Mouse (Mus musculus): ENCODE results near the gene Ptprn2. TPM values are rescaled to one million over a fixed set of nuclear protein-coding genes. Genes with fewer than 3 reads are reported as not detected.

Ptprn2 gene
- polyA plus RNA-seq, 1 experiment from 2014 or later: 0.18 TPM

DNA sequence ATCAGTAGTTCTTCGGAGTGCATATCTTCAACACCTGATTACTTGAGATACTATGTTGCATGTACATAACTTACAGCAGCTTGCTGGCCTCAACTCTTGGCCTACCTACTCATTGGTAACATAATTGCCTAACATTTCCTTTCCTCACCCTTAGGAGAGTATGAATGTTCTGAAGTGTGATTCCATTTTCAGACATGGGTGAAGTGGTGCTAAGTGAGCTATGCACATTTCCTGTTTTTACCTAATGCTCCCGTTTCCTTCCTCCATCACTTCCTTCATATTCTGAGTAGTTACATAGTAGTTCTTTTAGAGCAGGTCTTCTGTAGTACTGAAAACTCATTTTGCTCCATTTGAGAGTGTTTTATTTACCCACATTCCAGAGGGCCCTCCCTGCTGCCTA, 334.3 kb downstream of the Ptprn2 start:
- 81% methylated on average over 2 of the region's 2 CpGs for WGBS
- H3K9me3 ChIP-seq (replicated peaks): no peaks in the 10 kb centered on the region
- no peaks in the 10 kb centered on the region for H3K27me3 ChIP-seq
- no peak overlapping the region for H3K27ac ChIP-seq
- no peak overlapping the region for H3K4me3 ChIP-seq (replicated peaks)
- H3K4me2 ChIP-seq: no peak overlapping the region
- no peaks in the 10 kb centered on the region for H3K4me1 ChIP-seq
- no peaks in the 10 kb centered on the region for H3K36me3 ChIP-seq
- H3K9ac ChIP-seq: no peak overlapping the region
- ATAC-seq (replicated peaks; ENCODE audit: low FRiP score): no peak

DNA sequence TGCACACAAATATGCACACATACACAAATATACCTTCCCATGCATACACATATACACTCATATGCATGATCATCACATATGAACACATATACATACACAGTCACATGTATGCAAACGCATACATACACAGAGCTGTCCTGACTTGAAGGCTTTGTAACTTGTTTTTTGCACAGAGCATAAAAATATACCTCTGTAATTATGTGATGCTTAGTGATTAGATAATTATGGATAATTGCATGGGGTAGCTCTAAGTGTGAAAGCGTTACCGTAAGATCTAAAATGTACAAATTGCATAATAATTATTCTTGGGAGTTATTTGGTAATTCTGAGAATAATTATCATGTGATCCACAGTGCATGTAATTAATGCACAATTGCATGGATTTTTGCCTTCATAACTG, 337.8 kb downstream of the Ptprn2 start:
- 95% methylated on average over 3 of the region's 3 CpGs for WGBS
- Histone ChIP-seq H3K36me3 (no peaks in the 10 kb centered on the region), H3K9me3 (replicated peaks) (no peaks in the 10 kb centered on the region), H3K27ac (no peak overlapping the region), H3K4me2 (no peak overlapping the region), H3K4me3 (replicated peaks) (no peak overlapping the region), H3K4me1 (no peaks in the 10 kb centered on the region), H3K9ac (no peak overlapping the region), H3K27me3 (no peaks in the 10 kb centered on the region)
- ATAC-seq (replicated peaks; ENCODE audit: low FRiP score): no peak

DNA sequence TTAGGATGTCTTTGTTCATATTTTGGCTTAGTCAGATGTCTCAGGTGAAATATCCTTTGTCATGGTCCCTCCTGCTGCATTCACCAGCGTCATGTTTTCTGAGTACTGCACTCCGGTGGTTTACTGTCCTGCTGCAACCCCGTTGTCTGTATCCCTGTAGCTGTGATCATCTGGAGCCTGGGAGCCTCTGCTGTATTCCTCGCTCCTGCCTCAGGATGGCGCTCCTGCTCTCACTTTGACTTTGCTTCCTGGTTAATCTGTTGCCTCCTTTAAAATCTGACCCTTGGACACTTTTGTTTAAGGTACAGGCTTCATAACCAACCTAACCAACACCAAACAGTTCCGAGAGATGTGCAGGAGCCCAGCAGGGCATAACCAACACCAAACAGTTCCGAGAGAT, 342.2 kb downstream of the Ptprn2 start:
- H3K27me3 ChIP-seq: no peaks in the 10 kb centered on the region
- H3K4me2 ChIP-seq: no peak overlapping the region
- no peaks in the 10 kb centered on the region for H3K9me3 ChIP-seq (replicated peaks)
- no peaks in the 10 kb centered on the region for H3K36me3 ChIP-seq
- H3K4me3 ChIP-seq (replicated peaks): no peak overlapping the region
- no peak overlapping the region for H3K9ac ChIP-seq
- no peaks in the 10 kb centered on the region for H3K4me1 ChIP-seq
- no peak overlapping the region for H3K27ac ChIP-seq
- 50% methylated on average over 7 of the region's 7 CpGs for WGBS
- no peak for ATAC-seq (replicated peaks; ENCODE audit: low FRiP score)

DNA sequence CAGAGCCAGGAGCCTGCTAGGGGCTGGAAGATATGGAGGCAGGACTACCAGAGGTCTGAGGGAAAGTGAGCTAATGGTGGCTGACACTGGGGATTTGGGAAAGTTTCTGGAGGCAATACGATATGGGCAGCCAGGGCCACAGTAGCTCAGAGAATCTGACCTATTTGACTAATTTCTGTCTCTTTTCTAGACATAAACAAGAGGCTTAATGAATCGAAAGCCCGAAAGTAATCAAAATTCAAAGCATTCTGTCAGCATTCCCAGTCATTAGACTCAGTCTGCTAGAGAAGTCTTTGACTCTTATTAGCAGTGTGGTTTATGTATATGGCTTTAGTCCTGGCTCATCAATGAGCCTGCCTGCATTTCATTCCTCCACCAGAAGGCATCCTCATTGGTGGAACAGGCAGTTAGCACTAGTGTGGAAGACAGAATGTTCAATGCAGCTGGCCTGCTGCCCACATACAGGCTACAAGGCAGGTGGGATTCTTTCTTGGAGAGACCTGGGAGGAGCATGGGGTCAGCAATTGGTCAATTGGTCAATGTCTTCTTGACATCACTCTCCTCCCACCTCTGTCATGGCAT, 353.2 kb downstream of the Ptprn2 start:
- no peak for ATAC-seq (replicated peaks; ENCODE audit: low FRiP score)
- 82% methylated on average over 3 of the region's 3 CpGs for WGBS
- H3K27me3 ChIP-seq: no peaks in the 10 kb centered on the region
- no peaks in the 10 kb centered on the region for H3K4me1 ChIP-seq
- no peak overlapping the region for H3K27ac ChIP-seq
- no peak overlapping the region for H3K4me2 ChIP-seq
- no peak overlapping the region for H3K4me3 ChIP-seq (replicated peaks)
- H3K9me3 ChIP-seq (replicated peaks): no peaks in the 10 kb centered on the region
- H3K9ac ChIP-seq: no peak overlapping the region
- no peaks in the 10 kb centered on the region for H3K36me3 ChIP-seq

DNA sequence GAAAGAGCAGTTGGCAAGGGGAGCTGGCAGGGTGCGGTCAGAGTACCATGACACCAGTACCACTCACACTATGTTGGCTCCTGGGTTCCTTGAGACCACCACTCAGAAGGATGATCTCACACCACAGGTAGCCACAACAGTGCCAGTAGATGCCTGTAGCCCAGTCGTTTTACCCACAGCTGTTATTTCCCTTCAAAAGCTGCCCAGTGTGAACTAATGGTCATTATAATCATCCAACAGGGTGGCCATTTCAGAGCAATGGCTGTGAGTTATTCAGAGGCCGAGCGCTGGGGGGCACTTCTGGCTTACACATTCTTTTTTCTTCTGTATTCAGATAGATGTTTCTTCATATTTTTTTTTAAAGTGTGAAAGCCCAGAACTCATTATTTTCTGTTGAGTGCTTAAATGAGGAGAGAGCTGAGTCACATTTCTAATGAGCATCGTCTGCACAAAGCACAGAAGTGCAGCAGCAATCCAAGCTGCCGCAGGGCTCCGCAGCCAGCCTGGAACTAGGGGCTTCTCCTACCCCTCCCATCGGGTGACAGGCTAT, 357.3 kb downstream of the Ptprn2 start:
- Histone ChIP-seq H3K4me1 (no peaks in the 10 kb centered on the region), H3K9ac (no peak overlapping the region), H3K4me3 (replicated peaks) (no peak overlapping the region), H3K4me2 (no peak overlapping the region), H3K9me3 (replicated peaks) (no peaks in the 10 kb centered on the region), H3K36me3 (no peaks in the 10 kb centered on the region), H3K27ac (no peak overlapping the region), H3K27me3 (no peaks in the 10 kb centered on the region)
- ATAC-seq (replicated peaks; ENCODE audit: low FRiP score): no peak
- WGBS: 72% methylated on average over 8 of the region's 8 CpGs

DNA sequence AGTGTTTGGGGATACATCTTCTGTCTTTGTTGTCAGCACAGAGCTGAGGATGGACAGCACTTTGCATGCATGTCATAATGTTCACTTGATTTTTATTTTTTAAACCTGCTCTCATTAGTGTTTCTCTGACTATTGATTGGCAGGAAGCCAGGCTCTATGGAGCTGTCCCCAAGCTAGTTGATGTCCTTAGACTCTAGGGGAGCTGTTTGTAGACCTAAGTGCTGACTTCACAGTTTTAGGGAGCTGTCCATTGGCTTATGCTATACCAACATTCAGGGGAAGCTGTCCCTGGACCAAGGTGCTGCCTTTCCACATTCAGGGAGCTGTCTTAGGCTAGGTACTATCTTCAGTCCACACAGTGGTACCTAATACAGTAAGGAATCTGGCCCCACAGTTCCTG, 360.7 kb downstream of the Ptprn2 start:
- no peak overlapping the region for H3K4me2 ChIP-seq
- no peaks in the 10 kb centered on the region for H3K9me3 ChIP-seq (replicated peaks)
- H3K9ac ChIP-seq: no peak overlapping the region
- H3K27me3 ChIP-seq: no peaks in the 10 kb centered on the region
- H3K4me3 ChIP-seq (replicated peaks): no peak overlapping the region
- H3K4me1 ChIP-seq: no peaks in the 10 kb centered on the region
- no peak for ATAC-seq (replicated peaks; ENCODE audit: low FRiP score)
- H3K27ac ChIP-seq: no peak overlapping the region
- H3K36me3 ChIP-seq: no peaks in the 10 kb centered on the region

DNA sequence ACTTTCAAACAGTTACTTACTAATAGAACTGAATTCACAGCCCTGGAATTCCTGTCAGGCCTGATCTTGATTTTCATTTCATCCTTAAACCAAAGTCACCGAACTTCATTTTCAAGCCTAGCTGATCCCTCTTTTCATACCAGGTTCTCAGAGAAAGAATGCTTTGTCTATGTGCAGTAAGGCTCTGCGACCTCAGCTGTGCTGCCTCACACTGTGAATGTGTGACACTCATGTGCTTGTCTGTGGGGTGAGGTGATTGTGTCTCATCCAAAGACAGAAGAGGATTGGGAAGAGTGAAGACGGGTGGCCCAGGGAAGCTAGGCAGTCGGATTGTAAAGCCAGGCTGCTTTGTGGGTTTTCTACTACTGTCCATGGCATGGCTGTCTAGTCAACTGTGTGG, 361.5 kb downstream of the Ptprn2 start:
- H3K9me3 ChIP-seq (replicated peaks): no peaks in the 10 kb centered on the region
- 89% methylated on average over 4 of the region's 4 CpGs for WGBS
- H3K4me3 ChIP-seq (replicated peaks): no peak overlapping the region
- H3K9ac ChIP-seq: no peak overlapping the region
- H3K36me3 ChIP-seq: no peaks in the 10 kb centered on the region
- H3K27me3 ChIP-seq: no peaks in the 10 kb centered on the region
- no peak for ATAC-seq (replicated peaks; ENCODE audit: low FRiP score)
- no peak overlapping the region for H3K4me2 ChIP-seq
- no peak overlapping the region for H3K27ac ChIP-seq
- H3K4me1 ChIP-seq: no peaks in the 10 kb centered on the region

DNA sequence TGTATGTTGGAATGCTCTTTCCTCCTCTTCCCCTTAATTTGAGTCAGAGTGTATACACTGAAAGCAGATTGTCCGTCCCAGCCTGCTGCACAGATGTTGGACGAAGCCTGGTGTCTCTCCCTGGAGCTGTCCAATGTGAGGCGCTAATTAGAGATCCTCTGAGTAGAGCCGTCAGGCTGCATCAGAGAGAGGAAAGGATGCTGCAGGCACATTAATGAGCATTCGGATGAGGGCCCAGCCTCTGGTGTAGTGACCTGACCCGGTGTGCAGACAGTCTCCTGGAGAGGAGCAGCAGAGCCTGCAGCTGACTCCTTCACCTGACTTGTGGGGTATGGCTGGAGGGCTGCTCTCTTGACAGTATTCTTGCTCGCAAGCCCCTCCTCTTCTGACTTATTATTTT, 370.8 kb downstream of the Ptprn2 start:
- no peak for ATAC-seq (replicated peaks; ENCODE audit: low FRiP score)
- no peak overlapping the region for H3K9ac ChIP-seq
- H3K27ac ChIP-seq: no peak overlapping the region
- no peak overlapping the region for H3K4me3 ChIP-seq (replicated peaks)
- no peaks in the 10 kb centered on the region for H3K36me3 ChIP-seq
- H3K27me3 ChIP-seq: no peaks in the 10 kb centered on the region
- WGBS: 62% methylated on average over 7 of the region's 7 CpGs
- no peak overlapping the region for H3K4me2 ChIP-seq
- H3K4me1 ChIP-seq: no peaks in the 10 kb centered on the region
- no peaks in the 10 kb centered on the region for H3K9me3 ChIP-seq (replicated peaks)

DNA sequence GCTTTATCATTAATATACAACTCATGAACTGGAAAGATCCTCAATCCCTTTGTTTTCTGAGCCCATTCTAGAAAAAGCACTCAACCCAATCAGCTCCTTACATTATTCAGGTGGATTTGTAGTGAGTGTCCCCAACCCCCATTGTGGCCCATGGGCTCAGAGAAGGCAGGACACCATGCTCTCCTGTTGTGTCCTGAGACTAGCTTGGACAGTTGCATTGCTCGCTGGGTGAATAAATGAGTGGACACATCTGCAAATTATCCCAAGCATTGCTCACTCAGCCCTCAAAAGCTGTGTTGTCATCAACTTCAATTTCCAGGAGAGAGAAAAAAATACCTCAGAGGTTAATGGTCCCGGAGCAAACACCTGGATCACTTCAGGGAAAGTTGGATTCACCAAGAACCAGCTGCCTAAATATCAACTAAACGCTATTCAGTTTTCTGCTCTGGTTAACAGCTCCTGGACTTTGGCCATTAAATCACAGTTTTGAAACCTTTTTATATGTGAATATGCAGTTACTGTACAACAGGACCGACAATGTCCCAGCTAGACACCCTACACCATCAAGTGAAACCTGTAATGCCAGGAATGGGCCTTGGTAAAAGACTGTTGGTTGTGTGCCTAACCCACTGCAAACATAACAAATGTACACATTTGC, 376.0 kb downstream of the Ptprn2 start:
- WGBS: 66% methylated on average over 4 of the region's 4 CpGs
- Histone ChIP-seq H3K4me2 (no peak overlapping the region), H3K27me3 (no peaks in the 10 kb centered on the region), H3K4me1 (no peaks in the 10 kb centered on the region), H3K9ac (no peak overlapping the region), H3K9me3 (replicated peaks) (no peaks in the 10 kb centered on the region), H3K27ac (peak overlapping the region; percentile 72), H3K4me3 (replicated peaks) (no peak overlapping the region), H3K36me3 (no peaks in the 10 kb centered on the region)
- ATAC-seq (replicated peaks; ENCODE audit: low FRiP score): peak; percentile 81

DNA sequence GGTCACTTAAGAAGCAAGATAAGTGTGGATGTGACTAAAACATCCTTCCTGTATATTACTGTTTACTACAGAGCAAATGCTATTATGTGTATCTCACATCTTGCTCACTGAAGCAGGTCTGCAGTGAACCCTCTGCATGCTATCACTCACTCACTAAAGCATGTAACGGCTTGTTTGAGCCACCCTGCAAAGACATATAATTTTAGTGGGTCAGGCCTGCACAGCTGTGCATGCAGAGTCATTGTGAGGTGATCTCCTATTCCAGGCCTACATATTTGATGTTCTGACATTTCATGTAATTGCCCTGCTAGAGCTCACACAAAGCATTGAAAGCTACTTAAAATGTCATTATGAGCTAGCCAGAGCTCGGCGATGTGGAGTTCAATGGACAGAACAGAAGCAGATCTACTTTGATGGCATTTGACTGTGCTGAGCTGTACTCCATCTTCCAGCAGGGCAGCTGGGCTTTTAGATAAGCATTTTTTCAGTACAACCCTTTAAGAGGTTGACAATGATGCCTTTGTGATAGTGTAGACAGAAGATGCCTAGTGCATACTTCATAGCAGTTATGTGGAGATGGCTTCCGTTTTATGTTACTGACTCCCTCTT, 377.9 kb downstream of the Ptprn2 start:
- 81% methylated on average over 4 of the region's 4 CpGs for WGBS
- Histone ChIP-seq H3K27me3 (no peaks in the 10 kb centered on the region), H3K9me3 (replicated peaks) (no peaks in the 10 kb centered on the region), H3K4me1 (no peaks in the 10 kb centered on the region), H3K27ac (no peak overlapping the region), H3K4me3 (replicated peaks) (no peak overlapping the region), H3K36me3 (no peaks in the 10 kb centered on the region), H3K4me2 (no peak overlapping the region), H3K9ac (no peak overlapping the region)
- no peak for ATAC-seq (replicated peaks; ENCODE audit: low FRiP score)

DNA sequence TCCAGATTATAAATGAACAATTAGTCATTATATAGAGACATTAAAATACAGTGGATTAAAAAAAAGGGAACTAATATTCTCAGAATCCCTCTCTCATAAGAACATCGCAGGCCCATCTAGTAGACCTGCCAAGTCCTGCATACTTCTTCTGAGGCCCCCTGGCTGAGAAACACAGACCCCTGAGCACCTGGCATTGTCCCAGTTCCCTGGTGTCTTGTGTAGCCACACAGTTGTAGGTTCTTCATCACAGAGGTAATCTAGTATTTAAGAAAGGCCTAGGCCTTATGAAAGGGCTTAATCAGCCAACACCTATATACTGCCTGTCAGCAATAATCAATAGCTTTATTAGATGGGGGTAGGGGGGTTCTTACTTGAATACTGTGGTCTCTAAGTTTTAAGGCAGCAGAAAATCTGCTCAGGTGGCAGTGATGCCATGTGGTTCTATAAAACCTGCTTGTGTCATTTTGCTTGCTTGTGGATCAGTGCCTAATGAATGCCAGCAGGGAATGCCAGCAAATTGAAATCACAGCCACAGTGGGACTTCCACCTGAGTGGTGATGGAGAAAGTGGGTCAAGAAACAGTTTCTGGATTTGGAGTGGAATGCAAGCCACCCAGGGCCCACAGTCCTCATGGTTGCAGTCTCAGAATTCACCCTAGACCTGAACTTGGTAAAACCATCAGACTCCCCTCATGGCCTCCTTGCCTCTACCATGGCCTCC, 388.5 kb downstream of the Ptprn2 start:
- no peak overlapping the region for H3K4me3 ChIP-seq (replicated peaks)
- H3K4me2 ChIP-seq: no peak overlapping the region
- no peaks in the 10 kb centered on the region for H3K36me3 ChIP-seq
- H3K9ac ChIP-seq: no peak overlapping the region
- H3K9me3 ChIP-seq (replicated peaks): no peaks in the 10 kb centered on the region
- no peak for ATAC-seq (replicated peaks; ENCODE audit: low FRiP score)
- WGBS: 91% methylated on average over 1 of the region's 1 CpGs
- no peak overlapping the region for H3K27ac ChIP-seq
- no peaks in the 10 kb centered on the region for H3K4me1 ChIP-seq
- H3K27me3 ChIP-seq: no peaks in the 10 kb centered on the region
